Mouse (Mus musculus): ENCODE results near the gene Tmem72. TPM values are rescaled to one million over a fixed set of nuclear protein-coding genes. Genes with fewer than 3 reads are reported as not detected.

Gene Tmem72
- polyA plus RNA-seq, 1 experiment, result not detected

GRCm38 (mm10) chr6:116632129-116632528, 84.6 kb downstream of the Tmem72 start:
- Histone ChIP-seq H3K27me3 (ENCODE audit: control insufficient read depth, insufficient read depth, low read length) (no peaks in the 10 kb centered on the region), H3K4me1 (ENCODE audit: control insufficient read depth, insufficient read depth, insufficient read length, low read length) (peaks cover 5% of the 10 kb centered on the region), H3K27ac (ENCODE audit: insufficient read depth, low read depth, low read length) (no peak overlapping the region), H3K4me3 (ENCODE audit: low read depth, low read length) (no peak overlapping the region), H3K36me3 (ENCODE audit: control insufficient read depth, insufficient read depth, low read length) (peaks cover 2% of the 10 kb centered on the region; the same call in 1 of the 2 replicates)
- WGBS, result 33% methylated on average over 1 of the region's 1 CpGs
- peak; percentile 87; the same call in 1 of the 2 replicates for TF ChIP-seq CTCF (IDR thresholded peaks at IDR 0.05; ENCODE audit: extremely low read depth, insufficient read length, insufficient replicate concordance, low read depth, low read length)
- no peak for TF ChIP-seq POLR2A (IDR thresholded peaks at IDR 0.05; ENCODE audit: low read depth, low read length)

GRCm38 (mm10) chr6:116629766-116630165, 86.9 kb downstream of the Tmem72 start:
- TF ChIP-seq CTCF (IDR thresholded peaks at IDR 0.05; ENCODE audit: extremely low read depth, insufficient read length, insufficient replicate concordance, low read depth, low read length) (no peak), POLR2A (IDR thresholded peaks at IDR 0.05; ENCODE audit: low read depth, low read length) (no peak)
- WGBS, result 90% methylated on average over 10 of the region's 10 CpGs
- Histone ChIP-seq H3K27me3 (ENCODE audit: control insufficient read depth, insufficient read depth, low read length) (no peaks in the 10 kb centered on the region), H3K4me1 (ENCODE audit: control insufficient read depth, insufficient read depth, insufficient read length, low read length) (peaks cover under 1% of the 10 kb centered on the region; the same call in 1 of the 2 replicates), H3K4me3 (ENCODE audit: low read depth, low read length) (no peak overlapping the region), H3K36me3 (ENCODE audit: control insufficient read depth, insufficient read depth, low read length) (peaks cover 6% of the 10 kb centered on the region; the same call in 1 of the 2 replicates), H3K27ac (ENCODE audit: insufficient read depth, low read depth, low read length) (no peak overlapping the region)

Other genes starting within 250 kb of the Tmem72 start
- not detected in 2 replicates for gene Olfr211, start 227.8 kb downstream of the Tmem72 start, polyA plus RNA-seq (2012; rRNA removed)
- gene Olfr212, start 210.4 kb downstream of the Tmem72 start, polyA plus RNA-seq (2012; rRNA removed), result not detected in 2 replicates
- not detected in 2 replicates for gene Olfr213, start 178.5 kb downstream of the Tmem72 start, polyA plus RNA-seq (2012; rRNA removed)
- 0.11 TPM in 1 of 2 replicates, not detected in the other for gene Gm5580, start 165.8 kb downstream of the Tmem72 start, polyA plus RNA-seq (2012; rRNA removed)
- gene Olfr214, start 162.7 kb downstream of the Tmem72 start, polyA plus RNA-seq (2012; rRNA removed), result not detected in 2 replicates
- not detected in 2 replicates for gene Olfr215, start 132.7 kb downstream of the Tmem72 start, polyA plus RNA-seq (2012; rRNA removed)
- gene Zfp422, start 87.9 kb downstream of the Tmem72 start, polyA plus RNA-seq (2012; rRNA removed), result 1.3 and 2.9 TPM in 2 replicates
- gene Depp1, start 66.3 kb downstream of the Tmem72 start, polyA plus RNA-seq (2012; rRNA removed), result 1.4 and 2.6 TPM in 2 replicates
- 3.7 and 4.4 TPM in 2 replicates for gene Rassf4, start 43.0 kb downstream of the Tmem72 start, polyA plus RNA-seq (2012; rRNA removed)

Data from small intestine, adult 2 months (tissue).